Mouse (Mus musculus) CH12.LX (cell line): ENCODE measurements around the gene Rnf5. TPM values are rescaled to one million over a fixed set of nuclear protein-coding genes. Genes with fewer than 3 reads are reported as not detected.
A peak's percentile ranks its signal among the peaks of the same experiment; 100 is the strongest.

ENCODE experiments used
- DNase-seq: peaks from one replicate; pipeline ENCODE4 v3.0.0-alpha.2; 2013; ENCODE audit errors: extremely low read depth
- H3K27ac ChIP-seq: 2 replicates; pipeline ENCODE4 v1.5.1; 2012; ENCODE audit warnings: low read depth, mild to moderate bottlenecking, control low read depth, moderate library complexity; ENCODE audit not compliant: insufficient read depth
- H3K27me3 ChIP-seq: replicated peaks from 2 replicates; pipeline ENCODE3; 2012; ENCODE audit warnings: inconsistent platforms
- H3K36me3 ChIP-seq, 2 experiments: replicated peaks in 1 of 2; 2 replicates each; pipeline versions ENCODE3 to v1.6.1; 2012; ENCODE audit warnings: inconsistent platforms in 1 of 2, low read length in 1 of 2, mild to moderate bottlenecking in 1 of 2, mixed read lengths in 1 of 2, moderate library complexity in 1 of 2; ENCODE audit not compliant: control insufficient read depth in 1 of 2, insufficient read depth in 1 of 2
- H3K4me1 ChIP-seq, 2 experiments: 2 replicates each; pipeline ENCODE4 v1.6.1; 2012; ENCODE audit warnings: inconsistent platforms in 1 of 2, moderate library complexity in 1 of 2; ENCODE audit not compliant: insufficient read depth in 2 of 2, control insufficient read depth in 1 of 2
- H3K4me2 ChIP-seq: 2 replicates; pipeline ENCODE4 v1.6.1; 2012; ENCODE audit warnings: low read depth, mild to moderate bottlenecking, control low read depth; ENCODE audit not compliant: poor library complexity, insufficient read depth, severe bottlenecking
- H3K4me3 ChIP-seq, 3 experiments: fragments of 150-350 bp in 1 of 3; sonication (generic) in 1 of 3; replicated peaks in 1 of 3; 2 replicates each; pipeline versions ENCODE3 to v1.5.1; 2011 to 2012; ENCODE audit warnings: low read depth in 2 of 3, low read length in 2 of 3, mild to moderate bottlenecking in 2 of 3, moderate library complexity in 2 of 3, control low read depth in 1 of 3, improper control_type of control experiment in 1 of 3, inconsistent platforms in 1 of 3, mixed read lengths in 1 of 3; ENCODE audit not compliant: poor library complexity in 1 of 3
- H3K79me2 ChIP-seq: replicated peaks from 2 replicates; pipeline ENCODE4 v1.6.1; 2012; ENCODE audit warnings: mild to moderate bottlenecking, moderate library complexity; ENCODE audit not compliant: control insufficient read depth, poor library complexity, insufficient read depth, severe bottlenecking; ENCODE audit errors: extremely low read depth
- H3K9ac ChIP-seq: 2 replicates; pipeline ENCODE4 v1.6.1; 2012; ENCODE audit warnings: low read depth, mild to moderate bottlenecking, control low read depth, moderate library complexity; ENCODE audit not compliant: insufficient read depth
- H3K9me3 ChIP-seq: replicated peaks from 2 replicates; pipeline ENCODE3; 2012; ENCODE audit warnings: low read length, inconsistent platforms, mixed read lengths
- BHLHE40 ChIP-seq: IDR thresholded peaks from 2 replicates; pipeline ENCODE4 v1.6.1; 2011; ENCODE audit warnings: mild to moderate bottlenecking, low read depth, low read length, improper control_type of control experiment
- CHD1 ChIP-seq: IDR thresholded peaks from 2 replicates; pipeline ENCODE4 v1.6.1; 2012; ENCODE audit warnings: low read depth, low read length, improper control_type of control experiment, inconsistent platforms
- CHD2 ChIP-seq: IDR thresholded peaks from 2 replicates; pipeline ENCODE4 v1.6.1; 2011; ENCODE audit warnings: low read length, improper control_type of control experiment
- CTCF ChIP-seq, 2 experiments: IDR thresholded peaks in 1 of 2; conservative IDR thresholded peaks in 1 of 2; 2 replicates each; pipeline ENCODE4 v1.5.1; 2011 to 2012; ENCODE audit warnings: low read depth in 2 of 2, low read length in 2 of 2, improper control_type of control experiment in 1 of 2, inconsistent platforms in 1 of 2, mild to moderate bottlenecking in 1 of 2, moderate library complexity in 1 of 2
- E2F4 ChIP-seq: IDR thresholded peaks from 2 replicates; pipeline ENCODE4 v1.6.1; 2011; ENCODE audit warnings: low read depth, low read length, improper control_type of control experiment; ENCODE audit not compliant: insufficient replicate concordance
- ELF1 ChIP-seq: IDR thresholded peaks from 2 replicates; pipeline ENCODE4 v1.6.1; 2014; ENCODE audit warnings: low read depth, mild to moderate bottlenecking, inconsistent platforms, low read length, improper control_type of control experiment
- EP300 ChIP-seq: IDR thresholded peaks from 2 replicates; pipeline ENCODE4 v1.6.1; 2011; ENCODE audit warnings: low read length, improper control_type of control experiment
- ETS1 ChIP-seq: conservative IDR thresholded peaks from 2 replicates; pipeline ENCODE4 v1.6.1; 2012; ENCODE audit warnings: low read depth, mild to moderate bottlenecking, inconsistent platforms, low read length, improper control_type of control experiment, moderate library complexity
- GABPA ChIP-seq: IDR thresholded peaks from 2 replicates; pipeline ENCODE4 v1.6.1; 2012; ENCODE audit warnings: low read depth, low read length, improper control_type of control experiment, inconsistent platforms; ENCODE audit not compliant: insufficient replicate concordance
- IRF4 ChIP-seq: IDR thresholded peaks from 2 replicates; pipeline ENCODE4 v1.6.1; 2014; ENCODE audit warnings: low read depth, mild to moderate bottlenecking, inconsistent platforms, low read length, improper control_type of control experiment
- JUN ChIP-seq: IDR thresholded peaks from 2 replicates; pipeline ENCODE4 v1.6.1; 2011; ENCODE audit warnings: low read depth, mild to moderate bottlenecking, low read length, improper control_type of control experiment, moderate library complexity; ENCODE audit not compliant: insufficient read depth
- JUND ChIP-seq: conservative IDR thresholded peaks from 2 replicates; pipeline ENCODE4 v1.6.1; 2011; ENCODE audit warnings: low read depth, low read length, improper control_type of control experiment
- KAT2A ChIP-seq: IDR thresholded peaks from 2 replicates; pipeline ENCODE4 v1.6.1; 2012; ENCODE audit warnings: low read length, improper control_type of control experiment, inconsistent platforms; ENCODE audit not compliant: insufficient replicate concordance
- MAFK ChIP-seq: IDR thresholded peaks from 2 replicates; pipeline ENCODE4 v1.6.1; 2011; ENCODE audit warnings: low read length, improper control_type of control experiment; ENCODE audit not compliant: insufficient replicate concordance
- MAX ChIP-seq: IDR thresholded peaks from 2 replicates; pipeline ENCODE4 v1.6.1; 2011; ENCODE audit warnings: low read length, improper control_type of control experiment
- MAZ ChIP-seq: IDR thresholded peaks from 2 replicates; pipeline ENCODE4 v1.6.1; 2012; ENCODE audit warnings: low read depth, mild to moderate bottlenecking, inconsistent platforms, low read length, improper control_type of control experiment, moderate library complexity
- MXI1 ChIP-seq: IDR thresholded peaks from 2 replicates; pipeline ENCODE4 v1.6.1; 2011; ENCODE audit warnings: mild to moderate bottlenecking, low read depth, low read length, improper control_type of control experiment
- NELFE ChIP-seq: IDR thresholded peaks from 2 replicates; pipeline ENCODE4 v1.6.1; 2011; ENCODE audit warnings: low read depth, low read length, improper control_type of control experiment
- NRF1 ChIP-seq: IDR thresholded peaks from 2 replicates; pipeline ENCODE4 v1.6.1; 2014; ENCODE audit warnings: low read depth, mild to moderate bottlenecking, inconsistent platforms, low read length, improper control_type of control experiment, moderate library complexity
- PAX5 ChIP-seq: IDR thresholded peaks from 2 replicates; pipeline ENCODE4 v1.6.1; 2012; ENCODE audit warnings: low read length, inconsistent platforms, mixed read lengths
- POLR2A ChIP-seq: IDR thresholded peaks from 2 replicates; pipeline ENCODE4 v1.6.1; 2011; ENCODE audit warnings: low read depth, mild to moderate bottlenecking, improper control_type of control experiment, low read length
- POLR2AphosphoS2 ChIP-seq: IDR thresholded peaks from 2 replicates; pipeline ENCODE4 v1.6.1; 2011; ENCODE audit warnings: low read depth, low read length, improper control_type of control experiment
- RAD21 ChIP-seq: IDR thresholded peaks from 2 replicates; pipeline ENCODE4 v1.6.1; 2011; ENCODE audit warnings: low read depth, mild to moderate bottlenecking, low read length, improper control_type of control experiment, moderate library complexity
- RCOR1 ChIP-seq: conservative IDR thresholded peaks from 2 replicates; pipeline ENCODE4 v1.6.1; 2012; ENCODE audit warnings: low read depth, mild to moderate bottlenecking, inconsistent platforms, low read length, improper control_type of control experiment
- SIN3A ChIP-seq: IDR thresholded peaks from 2 replicates; pipeline ENCODE4 v1.6.1; 2012; ENCODE audit warnings: low read length, improper control_type of control experiment, inconsistent platforms
- TBP ChIP-seq: conservative IDR thresholded peaks from 2 replicates; pipeline ENCODE4 v1.6.1; 2011; ENCODE audit warnings: low read depth, low read length, improper control_type of control experiment
- TCF12 ChIP-seq: IDR thresholded peaks from 2 replicates; pipeline ENCODE4 v1.6.1; 2014; ENCODE audit warnings: low read depth, mild to moderate bottlenecking, inconsistent platforms, low read length, improper control_type of control experiment
- UBTF ChIP-seq: IDR thresholded peaks from 2 replicates; pipeline ENCODE4 v1.6.1; 2012; ENCODE audit warnings: low read depth, mild to moderate bottlenecking, inconsistent platforms, low read length, improper control_type of control experiment, moderate library complexity
- ZMIZ1 ChIP-seq: IDR thresholded peaks from 2 replicates; pipeline ENCODE4 v1.6.1; 2012; ENCODE audit warnings: low read depth, mild to moderate bottlenecking, inconsistent platforms, low read length, improper control_type of control experiment
- ZNF384 ChIP-seq: IDR thresholded peaks from 2 replicates; pipeline ENCODE4 v1.6.1; 2012; ENCODE audit warnings: low read depth, low read length, improper control_type of control experiment, inconsistent platforms
- dilution Hi-C: fragments of 300-500 bp; cut with MboI; formaldehyde crosslinking; loops from 2 replicates; pipeline ENCODE4 v1.14.3; 2020; ENCODE audit warnings: low sequenced_read_pairs; ENCODE audit not compliant: extremely low pct_unique_long_range_greater_than_20kb, extremely low pct_ligation_motif_present
- in situ Hi-C: fragments of 300-500 bp; cut with MboI; formaldehyde crosslinking; loops from 3 replicates; pipeline ENCODE4 v1.14.3; 2019; ENCODE audit warnings: low sequenced_read_pairs, low pct_ligation_motif_present, low pct_unique_long_range_greater_than_20kb, mixed read lengths
- polyA plus RNA-seq: library from polyadenylated mRNA; unstranded; fragments of >175 nt; gene quantifications from 2 replicates; pipeline ENCODE4 v1.2.1, GENCODE M21; 2012; ENCODE audit warnings: low read depth; ENCODE audit not compliant: insufficient read length
- total RNA-seq, 2 experiments: library from RNA; depleted of rRNA; stranded (reverse); fragments of 300-350 nt in 1 of 2; fragments of >200 nt in 1 of 2; gene quantifications; 2 replicates each; pipeline ENCODE4 v1.2.3; 2012 to 2014

The Rnf5 gene
- total and polyA plus RNA-seq, 3 experiments, result 8.4 to 35.1 (median 20.6) TPM

DNA sequence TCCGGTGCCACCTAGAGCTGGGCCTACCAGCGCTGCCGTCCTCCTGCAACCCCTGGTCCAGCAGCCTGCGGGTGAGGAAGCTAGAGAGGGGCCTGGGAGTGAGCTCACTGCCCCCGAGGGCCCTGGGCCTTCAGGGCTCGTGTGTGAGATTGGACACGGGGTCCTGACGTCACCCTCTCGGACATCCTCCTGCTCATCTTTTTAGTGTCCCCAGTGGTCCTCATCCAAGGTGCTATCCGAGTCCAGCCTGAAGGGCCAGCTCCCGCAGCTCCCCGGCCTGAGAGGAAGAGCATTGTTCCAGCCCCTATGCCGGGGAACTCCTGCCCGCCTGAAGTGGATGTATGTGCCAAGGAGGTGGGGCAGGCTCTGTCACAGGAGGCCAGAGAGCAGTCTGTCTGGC, 47.3 kb upstream of the Rnf5 start:
- no peak for DNase-seq
- no peaks in the 10 kb centered on the region for H3K79me2 ChIP-seq
- no peaks in the 10 kb centered on the region for H3K27me3 ChIP-seq
- no peak overlapping the region for H3K4me2 ChIP-seq
- no peak overlapping the region for H3K4me3 ChIP-seq
- TF ChIP-seq GABPA (no peak), MAZ (no peak), BHLHE40 (no peak), ETS1 (no peak), JUND (no peak), E2F4 (no peak), NELFE (no peak), UBTF (no peak), RCOR1 (no peak), SIN3A (no peak), RAD21 (no peak), JUN (no peak), NRF1 (no peak), CTCF (conservative IDR thresholded peaks at IDR 0.05 in 1 of 2, IDR thresholded peaks at IDR 0.05 in 1 of 2; ENCODE audit: low read depth in 2 of 2, low read length in 2 of 2) (no peak), CHD1 (no peak), POLR2A (no peak), MAX (no peak), IRF4 (no peak), ELF1 (no peak), ZMIZ1 (no peak)
- in situ Hi-C loops (no loop called here), dilution Hi-C loops (no loop called here)
- peaks cover 16 to 34% of the 10 kb centered on the region in 2 experiments for H3K4me1 ChIP-seq
- H3K9ac ChIP-seq, result no peak overlapping the region
- no peaks in the 10 kb centered on the region for H3K9me3 ChIP-seq
- H3K36me3 ChIP-seq, result peaks cover 52 to 81% of the 10 kb centered on the region in 2 experiments
- no peak overlapping the region for H3K27ac ChIP-seq

DNA sequence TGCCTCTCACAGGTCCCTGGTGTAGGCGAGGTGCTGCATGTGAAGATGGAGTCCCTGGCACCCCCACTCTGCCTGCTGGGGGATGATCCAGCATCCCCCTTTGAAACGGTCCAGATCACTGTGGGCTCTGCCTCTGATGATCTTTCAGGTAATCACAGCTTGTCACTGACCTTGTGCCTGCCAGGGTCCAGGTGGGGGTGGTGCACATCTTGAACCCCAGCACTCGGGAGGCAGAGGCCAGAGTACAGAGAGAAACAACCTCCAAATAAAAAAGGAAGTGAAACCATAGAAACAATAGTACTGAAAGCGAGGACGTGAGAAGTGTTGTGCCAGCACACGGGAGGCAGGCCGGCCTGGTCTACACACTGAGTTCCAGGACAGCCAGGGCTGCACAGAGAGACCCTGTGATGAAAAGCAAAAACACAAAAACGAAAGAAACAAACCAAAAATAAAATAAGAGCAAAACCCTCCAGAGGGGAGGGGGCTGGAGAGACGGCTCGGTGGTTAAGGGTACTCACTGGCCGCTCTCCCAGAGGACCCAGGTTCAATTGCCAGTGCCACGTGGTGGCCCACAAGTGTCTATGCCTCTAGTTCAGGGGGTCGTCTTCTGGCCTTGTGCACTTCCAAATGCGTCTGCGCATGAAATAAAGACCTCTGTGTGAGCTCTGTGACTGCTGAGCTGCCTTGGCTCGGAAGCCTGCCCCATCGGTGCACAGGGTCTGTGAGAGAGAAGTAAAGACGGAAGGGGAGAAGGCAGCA, 45.8 kb upstream of the Rnf5 start:
- dilution Hi-C loops, result no loop called here
- Histone ChIP-seq H3K4me3 (peak overlapping the region in 1 of 3 experiments; percentile 11), H3K27ac (no peak overlapping the region; the same call in 1 of the 2 replicates), H3K36me3 (peaks cover 47 to 69% of the 10 kb centered on the region in 2 experiments), H3K9me3 (no peaks in the 10 kb centered on the region), H3K4me2 (no peak overlapping the region), H3K4me1 (peaks cover 16 to 44% of the 10 kb centered on the region in 2 experiments), H3K27me3 (no peaks in the 10 kb centered on the region), H3K79me2 (no peaks in the 10 kb centered on the region; the same call in 1 of the 2 replicates), H3K9ac (no peak overlapping the region)
- in situ Hi-C loops, result no loop called here
- peak; percentile 55 for DNase-seq
- TF ChIP-seq ZNF384 (no peak), UBTF (no peak), CHD1 (no peak), BHLHE40 (peak; percentile 93), CTCF (conservative IDR thresholded peaks at IDR 0.05 in 1 of 2, IDR thresholded peaks at IDR 0.05 in 1 of 2; ENCODE audit: low read depth in 2 of 2, low read length in 2 of 2) (no peak), TBP (no peak), KAT2A (no peak), CHD2 (no peak), MAFK (no peak), EP300 (peak; percentile 90), IRF4 (peak; percentile 97), MAX (peak; percentile 44; the same call in 1 of the 2 replicates), JUN (no peak), RAD21 (no peak), TCF12 (0 out of 2 replicates have a peak, but pooled peaks have one; percentile 25), MXI1 (peak; percentile 66; the same call in 1 of the 2 replicates), ELF1 (no peak), PAX5 (no peak), E2F4 (no peak), POLR2AphosphoS2 (no peak), NRF1 (no peak), POLR2A (no peak)
